Mouse (Mus musculus) c-Kit-positive CD71-positive TER-119-positive erythroid progenitor cells, embryonic 14.5 days (primary cell): ENCODE measurements around the gene Tmem125.
"Not testable (repeated sequence)": the region's sequence is repeated elsewhere in the genome, so short reads cannot be mapped to it uniquely, and the experiment has no call there.

Experiments
- DNase-seq: peaks from one replicate; pipeline ENCODE4 v3.0.0-alpha.2; 2013; ENCODE audit warnings: low spot score

Gene Tmem125

DNA sequence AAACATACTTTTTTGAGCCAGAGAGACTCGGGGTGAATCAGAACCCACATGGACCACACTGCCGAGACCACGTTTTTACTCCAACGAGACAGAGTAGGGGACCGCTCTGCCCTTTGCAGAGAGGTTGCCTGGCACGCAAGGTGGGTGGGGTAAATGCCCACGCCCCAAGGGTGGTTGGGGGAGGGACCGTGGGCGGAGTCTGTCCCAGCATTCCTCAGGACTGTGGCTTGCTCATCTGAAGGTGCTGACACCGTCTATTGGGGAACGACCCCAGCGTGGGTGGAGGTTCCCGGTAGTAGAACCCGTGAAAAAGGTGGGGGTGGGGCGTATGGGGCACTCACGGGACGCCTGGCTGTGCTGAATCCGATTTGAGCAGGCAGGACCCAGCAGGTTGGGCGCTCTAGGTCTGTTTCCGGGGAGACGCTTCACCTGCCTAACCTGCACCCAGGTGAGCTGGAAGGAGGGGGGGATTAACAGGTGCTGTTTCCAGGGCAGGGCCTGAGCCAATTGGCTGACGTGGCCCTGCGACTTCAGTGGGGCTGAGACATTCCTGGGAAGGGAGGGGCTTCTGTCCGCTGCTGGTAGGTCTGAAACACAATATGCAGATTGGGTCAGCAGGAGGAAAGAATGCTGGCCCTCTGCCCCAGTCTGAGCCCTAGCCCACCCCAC lies at the start of gene Tmem125:
TSS of gene Tmem125 (minus strand) at position 453 of the 669 bp plus-strand sequence.
- peak; percentile 16 for DNase-seq

DNA sequence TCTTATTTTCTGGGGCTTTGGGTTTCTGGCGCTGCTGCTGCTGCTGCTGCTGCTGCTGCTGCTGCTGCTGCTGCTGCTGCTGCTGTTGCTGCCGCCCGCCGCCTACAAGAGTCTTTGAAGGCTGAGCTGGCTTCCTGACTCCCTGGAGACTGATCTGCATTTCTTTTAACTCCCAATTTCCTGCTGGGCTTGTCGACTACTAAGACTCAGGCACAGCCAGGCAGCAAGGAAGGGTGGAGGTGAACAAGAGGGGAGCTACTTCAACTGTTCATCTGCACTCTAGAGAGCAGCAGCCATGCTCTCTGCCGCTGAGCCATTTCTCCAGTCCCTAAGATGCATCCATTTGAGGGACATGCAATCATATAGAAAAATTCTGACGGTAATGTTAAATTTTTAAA lies 45.9 kb upstream of the Tmem125 start:
- no peak for DNase-seq

DNA sequence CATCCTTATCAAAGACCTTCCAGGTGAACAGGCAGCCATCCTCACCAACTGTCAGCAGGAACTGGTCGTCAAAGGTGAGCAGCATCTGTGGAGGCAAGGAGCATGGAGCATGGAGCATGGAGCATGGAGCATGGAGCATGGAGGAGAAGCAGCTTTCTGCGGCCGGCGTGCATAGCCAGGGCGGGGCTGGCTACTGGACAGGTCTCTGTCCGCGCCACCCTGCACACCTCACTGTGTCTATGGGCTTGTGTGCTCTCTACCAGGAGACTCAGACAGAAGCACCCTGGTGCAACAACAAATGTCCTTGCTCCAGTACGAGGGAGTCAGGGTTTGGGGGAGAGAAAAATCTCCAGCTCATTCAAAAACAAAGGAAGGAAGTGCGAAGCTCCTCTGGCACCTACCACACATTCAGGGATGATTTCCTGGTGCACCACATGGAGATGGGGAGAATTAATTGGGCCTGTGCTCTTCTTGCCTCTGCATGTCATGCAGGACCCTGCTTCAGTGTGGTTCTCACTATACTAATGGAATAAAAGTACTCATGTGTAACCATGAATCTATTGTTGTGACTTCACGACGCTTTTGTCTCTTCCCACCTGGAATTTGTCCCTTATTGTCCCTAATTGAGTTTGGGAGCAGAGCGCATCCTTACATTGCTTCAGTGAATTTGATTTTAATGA lies 45.3 kb upstream of the Tmem125 start:
- DNase-seq = no peak

DNA sequence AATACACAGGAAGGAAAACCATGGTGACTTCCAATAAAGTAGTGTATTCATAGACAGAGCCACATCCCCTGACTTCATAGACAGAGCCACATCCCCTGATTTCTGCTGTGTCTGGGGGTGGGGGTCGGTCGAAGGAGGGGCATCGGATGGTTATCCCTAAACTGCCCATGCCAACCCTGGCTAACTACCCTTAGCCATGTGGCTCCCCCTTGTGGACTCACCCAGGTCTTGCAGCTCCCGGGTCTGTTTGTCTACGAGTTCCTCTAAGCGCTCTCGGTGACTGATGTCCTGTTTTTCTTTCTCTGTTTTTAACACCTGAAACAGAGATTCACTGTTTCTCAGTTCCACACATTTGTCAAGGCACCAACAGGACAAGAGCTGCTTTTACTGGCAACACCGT lies 38.8 kb upstream of the Tmem125 start:
- DNase-seq = no peak

DNA sequence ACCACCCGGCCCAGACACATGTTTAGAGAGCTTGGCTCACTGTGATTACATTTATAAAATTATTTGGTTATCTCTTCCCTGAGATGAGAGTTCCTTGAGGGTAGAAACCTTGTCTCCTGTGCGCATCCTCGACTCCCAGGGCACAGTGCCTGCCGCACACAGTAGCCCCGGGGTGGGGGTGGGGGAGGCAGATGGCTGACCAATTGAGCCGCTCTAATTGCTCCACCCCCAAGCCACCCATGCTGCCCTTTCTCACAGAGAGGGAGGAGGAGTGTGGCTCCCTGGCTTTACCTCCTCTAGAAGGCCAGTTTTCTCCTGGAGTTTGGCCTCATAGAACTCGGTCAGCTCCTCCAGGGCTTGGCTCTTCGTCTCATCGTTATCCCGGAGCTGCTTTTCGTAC lies 37.7 kb upstream of the Tmem125 start:
- no peak for DNase-seq

DNA sequence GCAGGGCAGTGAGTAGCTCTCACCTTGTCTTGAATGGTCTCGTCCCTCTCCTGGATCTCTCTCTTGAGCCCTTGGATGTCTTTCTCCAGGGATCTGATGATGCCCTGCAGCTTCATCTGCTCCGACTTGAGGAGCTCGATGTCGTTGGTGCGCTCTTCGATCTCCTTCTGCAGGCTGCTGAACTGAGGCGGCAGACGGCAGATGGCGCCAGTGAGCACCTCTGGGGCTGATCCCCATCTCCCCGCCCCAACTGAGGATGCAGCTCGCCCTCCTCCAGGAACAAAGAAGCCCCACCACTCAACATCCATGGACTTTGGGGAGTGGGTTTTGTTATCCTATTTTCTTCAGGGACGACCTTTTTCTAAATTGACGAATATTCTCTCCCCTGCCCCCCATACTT lies 35.5 kb upstream of the Tmem125 start:
- no peak for DNase-seq

DNA sequence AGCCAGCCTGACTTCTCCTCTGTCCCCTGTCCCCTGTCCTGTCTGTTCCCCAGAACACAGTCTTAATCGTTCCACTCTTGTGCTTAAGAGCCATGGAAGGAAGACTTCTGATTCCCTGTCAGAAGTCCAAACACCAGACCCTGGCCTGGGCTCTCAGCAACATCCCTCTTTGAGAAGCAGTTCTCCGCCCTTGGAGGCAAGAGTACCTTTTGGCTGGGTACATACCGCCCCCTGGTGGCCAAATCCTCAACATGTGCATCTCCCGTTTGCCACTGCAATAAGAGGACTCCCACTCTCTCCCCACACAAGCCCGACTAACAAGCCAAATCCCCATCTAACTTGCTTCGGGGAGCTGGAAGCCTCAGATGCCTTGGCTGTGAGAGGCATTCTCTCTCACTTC lies 32.3 kb upstream of the Tmem125 start:
- DNase-seq = peak; percentile 73

DNA sequence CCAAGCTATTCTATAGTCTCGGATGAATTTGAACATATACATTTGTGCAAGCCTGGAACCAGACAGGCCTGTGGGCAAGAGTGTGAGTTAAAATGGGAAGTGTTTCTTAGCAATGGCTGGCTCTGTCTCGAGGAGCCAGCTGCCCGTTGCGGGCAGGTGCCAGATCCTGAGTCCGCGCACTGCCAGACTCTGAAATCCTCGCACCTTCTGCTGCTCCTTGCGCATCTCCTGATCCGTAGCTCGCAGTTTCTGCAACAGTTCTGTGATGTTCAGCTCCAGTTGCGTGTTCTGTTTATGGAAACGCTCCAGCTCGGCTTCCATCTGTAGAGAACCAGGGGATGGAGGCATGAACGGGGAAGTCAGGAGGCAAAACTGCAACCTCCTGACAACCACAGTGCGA lies 27.6 kb upstream of the Tmem125 start:
- no peak for DNase-seq

DNA sequence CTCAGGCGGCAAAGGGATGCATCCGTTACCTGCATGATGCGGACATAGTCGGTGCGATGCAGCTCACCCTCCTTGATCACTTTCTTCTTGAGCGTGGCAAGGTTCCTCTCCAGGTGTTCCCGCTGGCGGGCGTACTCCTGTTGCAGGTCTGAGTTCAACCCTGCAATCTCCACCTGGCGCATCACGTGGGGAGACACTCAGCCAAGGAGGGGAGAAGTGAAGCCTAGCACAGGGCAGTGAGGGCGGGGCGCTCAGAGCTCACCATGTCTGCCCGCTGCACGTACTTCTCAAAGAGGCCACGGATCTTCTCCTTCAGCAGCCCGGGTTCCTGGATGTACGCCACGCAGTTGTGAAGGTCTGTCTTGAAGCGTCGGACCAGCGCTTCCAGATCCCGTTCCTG lies 25.5 kb upstream of the Tmem125 start:
- DNase-seq = no peak

DNA sequence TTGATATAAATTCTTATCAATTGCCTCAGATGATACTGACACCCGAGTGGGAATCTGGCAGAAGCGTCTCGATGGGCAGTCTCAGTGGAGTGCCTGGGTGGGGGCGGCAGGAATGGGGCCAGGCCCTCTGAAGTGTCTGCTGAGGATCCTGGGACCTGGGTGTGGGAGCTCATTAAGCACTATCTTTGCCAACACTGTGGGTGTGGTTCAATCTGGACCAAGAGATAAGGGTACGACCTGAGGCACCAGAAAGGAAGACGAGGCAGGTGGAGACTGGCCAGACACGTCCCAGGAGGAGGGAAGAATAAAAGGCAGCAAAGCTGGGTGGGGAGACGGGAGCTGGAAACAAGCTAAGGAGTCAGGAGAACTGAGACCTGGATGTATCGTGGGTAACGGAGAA lies 24.9 kb upstream of the Tmem125 start:
- peak; percentile 88 for DNase-seq

DNA sequence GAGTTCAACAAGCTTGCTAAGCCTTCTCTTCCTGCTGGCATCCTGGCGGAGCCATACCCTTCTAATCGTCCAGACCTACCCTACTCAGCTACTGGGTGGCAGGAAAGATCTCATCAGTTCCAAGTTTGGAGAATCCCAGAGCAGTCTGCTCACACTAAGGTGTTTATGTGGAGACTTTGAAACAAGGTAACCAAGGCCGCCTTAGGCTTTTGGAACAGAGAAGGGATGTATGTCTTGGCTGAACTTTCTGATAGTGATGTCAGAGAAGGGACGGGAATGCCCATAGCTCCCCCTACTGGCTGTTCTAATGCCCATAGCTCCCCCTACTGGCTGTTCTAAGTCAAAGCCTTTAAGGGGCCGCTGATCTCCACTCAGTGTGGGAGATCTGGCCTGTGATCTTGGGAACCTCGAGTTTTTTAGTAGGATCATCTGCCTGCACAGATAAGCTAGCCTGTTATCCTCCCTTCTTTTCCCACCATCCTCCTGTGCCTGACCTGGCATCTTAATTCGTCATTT lies 22.4 kb upstream of the Tmem125 start:
- peak; percentile 67 for DNase-seq

DNA sequence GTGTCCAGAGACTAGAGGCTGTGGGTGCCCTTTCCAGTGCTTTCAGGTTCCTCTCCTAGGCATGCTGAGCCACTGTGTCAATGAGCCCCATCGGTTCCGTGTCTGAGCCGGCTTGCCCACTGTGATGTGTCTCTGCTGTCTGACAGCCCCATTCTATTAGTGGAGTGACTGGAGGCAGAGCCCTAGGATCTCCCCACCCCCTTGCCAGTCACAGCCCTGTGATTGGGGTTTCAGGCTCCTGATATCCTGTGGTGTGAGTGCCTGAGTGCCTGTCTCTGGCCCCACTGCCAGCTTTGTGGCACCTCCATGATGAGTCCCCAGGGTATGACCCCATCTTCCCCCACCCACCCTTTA lies 21.1 kb upstream of the Tmem125 start:
- no peak for DNase-seq

DNA sequence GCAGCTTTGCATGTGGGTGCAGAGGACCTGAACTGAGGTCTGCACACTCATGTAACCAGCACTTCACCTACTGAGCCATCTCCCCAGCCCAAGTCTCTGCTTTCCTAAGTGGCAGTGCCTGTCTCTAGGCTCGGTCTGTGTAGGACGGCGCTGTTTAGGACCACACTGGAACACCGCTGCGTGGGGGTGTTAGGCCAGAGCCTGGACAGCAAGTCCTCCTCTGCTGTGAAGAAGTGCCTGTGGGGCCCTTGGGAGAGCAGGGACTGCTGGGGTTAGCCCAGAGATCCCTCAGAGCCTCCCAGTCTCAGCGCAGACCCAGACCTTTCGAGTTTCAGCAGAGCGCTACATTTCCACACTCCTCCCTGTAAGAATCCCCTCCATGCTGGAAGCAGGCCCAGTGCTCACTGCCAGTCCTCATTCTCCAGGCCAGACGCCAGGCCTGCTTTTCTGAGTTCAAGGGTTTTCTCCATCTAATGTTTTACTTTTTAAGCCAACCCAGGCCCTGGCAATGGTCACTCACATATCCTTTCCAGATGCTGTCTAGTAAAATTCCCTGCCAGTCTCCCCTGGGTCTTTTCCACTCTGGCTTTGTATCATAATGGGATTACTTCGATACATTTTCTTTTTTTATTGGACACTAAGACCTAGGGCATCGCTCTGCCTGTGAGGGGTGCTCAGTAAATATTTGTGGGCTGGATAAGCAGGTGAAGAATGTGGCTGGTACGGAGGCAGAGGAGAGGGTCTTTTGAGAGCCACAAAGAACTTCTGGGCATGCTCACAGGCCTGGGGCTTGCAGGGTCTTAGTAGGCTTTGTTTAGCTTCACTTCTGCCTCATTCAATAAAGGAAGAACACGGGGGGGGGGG lies 20.4 kb upstream of the Tmem125 start:
- DNase-seq = no peak

DNA sequence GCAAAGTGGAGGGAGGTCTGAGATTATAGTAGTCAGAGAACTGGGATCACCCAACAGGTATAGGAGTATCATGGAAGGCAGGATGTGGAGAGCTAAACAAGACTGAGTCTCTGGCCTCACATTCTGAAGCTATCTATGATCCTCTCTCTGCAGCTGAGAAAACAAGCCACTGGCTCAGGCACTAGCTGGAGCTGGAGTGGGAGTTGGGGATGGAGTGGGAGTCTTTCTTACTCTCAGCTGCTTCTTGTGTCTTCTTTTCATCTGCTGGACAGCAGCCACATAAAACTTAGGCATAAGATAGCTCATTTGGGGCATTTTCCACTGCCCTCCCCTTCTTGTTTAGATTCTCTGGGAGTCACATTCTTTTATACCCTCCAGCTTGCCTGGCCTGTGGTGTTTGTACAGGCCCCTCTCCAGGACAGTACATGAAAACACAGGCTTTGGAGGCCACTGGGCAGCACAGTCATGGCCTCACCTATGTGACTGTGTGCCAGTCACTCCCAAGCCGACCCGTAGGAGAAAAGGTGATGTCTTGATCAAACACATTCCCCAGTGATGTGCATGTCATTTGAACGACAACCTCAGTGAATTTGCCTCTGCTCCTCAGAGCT lies 9.3 kb upstream of the Tmem125 start:
- no peak for DNase-seq

DNA sequence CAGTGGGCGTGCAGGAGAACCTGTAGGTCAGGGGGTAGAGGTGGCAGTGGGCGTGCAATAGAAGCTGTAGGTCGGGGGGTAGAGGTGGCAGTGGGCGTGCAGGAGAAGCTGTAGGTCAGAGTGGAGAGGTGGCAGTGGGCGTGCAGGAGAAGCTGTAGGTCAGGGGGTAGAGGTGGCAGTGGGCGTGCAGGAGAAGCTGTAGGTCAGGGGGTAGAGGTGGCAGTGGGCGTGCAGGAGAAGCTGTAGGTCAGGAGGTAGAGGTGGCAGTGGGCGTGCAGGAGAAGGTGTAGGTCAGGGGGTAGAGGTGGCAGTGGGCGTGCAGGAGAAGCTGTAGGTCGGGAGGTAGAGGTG lies 4.3 kb upstream of the Tmem125 start:
- DNase-seq = peak; percentile 58

DNA sequence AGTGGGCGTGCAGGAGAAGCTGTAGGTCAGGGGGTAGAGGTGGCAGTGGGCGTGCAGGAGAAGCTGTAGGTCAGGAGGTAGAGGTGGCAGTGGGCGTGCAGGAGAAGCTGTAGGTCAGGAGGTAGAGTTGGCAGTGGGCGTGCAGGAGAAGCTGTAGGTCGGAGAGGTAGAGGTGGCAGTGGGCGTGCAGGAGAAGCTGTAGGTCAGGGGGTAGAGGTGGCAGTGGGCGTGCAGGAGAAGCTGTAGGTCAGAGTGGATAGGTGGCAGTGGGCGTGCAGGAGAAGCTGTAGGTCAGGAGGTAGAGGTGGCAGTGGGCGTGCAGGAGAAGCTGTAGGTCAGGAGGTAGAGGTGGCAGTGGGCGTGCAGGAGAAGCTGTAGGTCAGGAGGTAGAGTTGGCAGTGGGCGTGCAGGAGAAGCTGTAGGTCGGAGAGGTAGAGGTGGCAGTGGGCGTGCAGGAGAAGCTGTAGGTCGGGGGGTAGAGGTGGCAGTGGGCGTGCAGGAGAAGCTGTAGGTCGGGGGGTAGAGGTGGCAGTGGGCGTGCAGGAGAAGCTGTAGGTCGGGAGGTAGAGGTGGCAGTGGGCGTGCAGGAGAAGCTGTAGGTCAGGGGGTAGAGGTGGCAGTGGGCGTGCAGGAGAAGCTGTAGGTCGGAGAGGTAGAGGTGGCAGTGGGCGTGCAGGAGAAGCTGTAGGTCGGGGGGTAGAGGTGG lies 3.7 kb upstream of the Tmem125 start:
- DNase-seq = not testable (repeated sequence)

DNA sequence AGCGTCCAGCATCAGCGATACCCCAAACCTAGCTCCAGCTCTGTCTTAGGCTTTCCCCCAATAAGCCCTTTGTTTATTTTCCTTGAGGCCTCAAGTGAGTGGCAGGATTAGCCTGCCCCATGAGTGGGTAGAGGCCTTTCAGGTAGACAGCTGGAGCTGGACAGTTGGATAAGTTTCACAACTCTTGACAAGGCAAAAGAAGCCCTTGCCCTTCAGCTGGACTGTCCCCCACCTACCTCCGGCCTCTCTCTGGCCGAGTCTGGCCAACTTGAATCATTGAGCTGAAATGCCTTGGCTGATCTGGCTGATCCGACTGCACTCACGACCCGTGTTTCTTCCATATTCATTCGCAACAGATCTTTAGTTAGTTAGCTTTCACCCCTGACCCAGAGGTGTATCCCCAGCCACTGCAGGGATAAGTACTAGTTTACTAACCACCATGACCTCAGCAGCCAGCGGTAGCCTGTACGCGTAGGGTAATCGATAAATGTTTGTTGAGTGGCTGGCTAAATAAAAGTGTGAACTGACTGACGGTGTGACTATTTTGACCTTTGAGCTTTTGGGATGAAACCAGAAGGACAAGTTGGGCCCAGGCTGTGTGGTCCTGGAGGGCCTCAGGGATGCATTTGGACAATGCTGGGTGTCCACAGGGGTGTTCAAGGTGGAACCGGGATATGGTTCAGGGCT lies 740 bp upstream of the Tmem125 start:
- DNase-seq = no peak

DNA sequence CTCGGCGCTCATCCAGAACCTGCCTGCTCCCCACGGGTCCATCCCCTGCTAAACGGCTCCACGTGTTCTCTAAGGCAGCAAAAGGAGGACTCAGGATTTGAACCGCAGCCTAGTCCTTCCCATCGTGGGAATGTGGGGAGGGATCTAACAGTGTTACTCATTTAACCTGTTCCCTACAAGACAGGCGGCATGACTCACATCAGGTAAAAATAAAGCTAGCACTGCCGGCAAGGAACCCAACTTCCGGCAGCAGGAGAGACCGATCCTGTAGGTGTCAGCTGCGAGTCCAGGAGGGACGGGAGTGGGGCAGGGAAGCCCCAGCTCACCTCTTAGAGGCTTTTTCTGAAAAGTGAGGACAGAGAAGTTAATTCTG lies 700 bp downstream of the Tmem125 start:
- DNase-seq = no peak

DNA sequence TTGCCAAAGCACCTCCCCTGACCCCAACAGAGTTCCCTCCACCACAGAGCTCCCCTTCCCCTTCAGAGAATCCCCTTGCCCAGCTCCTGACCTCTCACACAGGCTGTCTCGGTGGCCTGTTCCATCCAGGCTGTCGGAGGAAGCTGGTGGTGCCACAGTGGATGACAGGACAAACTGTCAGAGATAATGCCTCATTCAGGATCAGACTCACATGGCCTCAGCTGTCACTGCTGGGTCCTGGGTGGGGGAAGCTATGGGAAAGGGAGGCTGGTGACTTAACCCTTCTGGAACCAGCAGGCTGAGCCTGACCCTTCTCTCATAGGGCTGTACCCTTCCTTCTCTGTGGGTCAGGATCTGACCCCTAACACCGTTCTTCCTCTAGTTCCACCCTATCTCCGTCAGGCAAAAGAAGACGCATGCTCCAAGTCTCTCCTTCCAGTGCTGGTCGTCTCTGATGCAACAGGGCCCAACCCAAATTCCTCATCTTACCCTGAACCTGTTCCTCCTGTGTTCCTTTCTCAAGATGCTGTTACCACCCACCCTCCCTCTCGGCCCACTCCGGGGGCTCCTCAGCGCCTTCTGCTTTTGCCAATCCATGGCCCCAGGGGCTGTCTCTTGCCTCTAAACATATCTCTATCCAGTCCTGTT lies 1.2 kb downstream of the Tmem125 start:
- DNase-seq = no peak

DNA sequence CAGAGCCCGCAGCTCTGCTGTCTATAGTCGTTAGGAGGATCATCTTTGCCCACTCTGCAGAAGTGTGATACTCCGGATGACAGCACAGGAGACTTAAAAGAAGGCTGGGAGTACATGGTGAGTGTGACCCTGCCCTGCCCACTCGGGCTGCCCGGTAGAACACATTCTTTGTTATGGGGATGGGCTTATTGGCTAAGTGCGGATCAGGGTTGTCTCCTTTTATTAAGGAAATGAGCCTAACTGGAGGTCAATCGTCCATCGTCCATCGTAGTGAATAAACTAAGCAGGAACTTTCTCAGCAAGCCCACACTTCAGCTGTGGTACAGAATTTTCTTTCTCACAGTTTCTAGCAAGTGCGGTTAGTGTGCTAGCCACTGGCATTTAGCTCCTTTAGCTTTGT lies 3.9 kb downstream of the Tmem125 start:
- no peak for DNase-seq

DNA sequence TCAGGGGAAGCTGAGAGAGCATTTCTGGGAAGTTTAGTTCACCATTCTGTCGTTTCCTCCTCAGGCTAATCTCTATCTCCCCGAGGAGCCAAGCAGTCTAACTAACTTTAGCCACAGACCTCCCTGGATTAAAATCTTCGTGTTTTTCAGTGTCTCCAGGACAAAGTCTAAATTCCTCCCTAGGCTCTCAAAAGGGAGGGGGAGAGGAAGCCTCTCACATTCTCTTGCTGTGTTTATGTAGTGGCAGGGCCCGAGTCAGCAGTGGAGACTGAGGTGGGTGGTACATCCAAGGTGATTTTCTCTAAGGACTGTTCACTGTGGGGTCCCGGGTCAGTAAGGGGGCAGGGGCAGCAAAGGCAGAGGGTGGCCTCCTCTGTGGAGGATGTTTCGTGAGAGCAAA lies 6.0 kb downstream of the Tmem125 start:
- DNase-seq = no peak
